Mouse (Mus musculus): ENCODE measurements around the gene Agap1.

Gene Agap1

GRCm38 (mm10) chr1:89940961-89941524, 486.4 kb downstream of the Agap1 start:
- no peak for DNase-seq

- peak; percentile 13 to 20 for DNase-seq
These were observed 487.2 kb downstream of the Agap1 start for GRCm38 (mm10) chr1:89941701-89942381.

- peak in 1 of 2 experiments; percentile 19 for DNase-seq
These were observed 487.9 kb downstream of the Agap1 start for GRCm38 (mm10) chr1:89942395-89942976.

- peak; percentile 83 to 86 for DNase-seq
These were observed 488.6 kb downstream of the Agap1 start for GRCm38 (mm10) chr1:89943202-89943601.

Measured in cerebellum, postnatal 36 days (tissue).